Mouse (Mus musculus): ENCODE data around the gene Olfr1154. TPM values are rescaled to one million over a fixed set of nuclear protein-coding genes. Genes with fewer than 3 reads are reported as not detected.

Olfr1154 gene
- not detected in 2 replicates for polyA plus RNA-seq (2012; ENCODE audit: insufficient read depth, low replicate concordance)

DNA sequence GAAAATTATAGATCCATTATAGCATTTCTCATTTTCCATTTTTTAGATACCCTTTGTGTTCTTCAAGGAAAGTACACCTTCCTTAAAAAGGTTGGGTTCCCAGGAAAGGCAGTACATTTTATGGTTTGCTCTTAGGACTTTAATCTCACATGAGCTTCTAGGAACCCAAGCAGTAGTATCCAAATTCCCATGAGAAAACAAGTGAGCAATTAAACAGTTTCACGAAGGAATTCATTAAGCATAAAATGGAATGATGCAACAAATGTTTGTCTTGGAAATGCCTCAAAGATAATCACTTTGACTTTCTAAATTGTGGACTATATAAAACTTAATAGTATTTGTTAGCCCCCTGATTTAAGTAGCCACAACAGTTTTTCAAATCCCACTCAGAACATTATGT, at the start of gene Olfr1154:
TSS of gene Olfr1154 (minus strand) at position 101 of the 400 bp plus-strand sequence.
- Histone ChIP-seq H3K4me3 (replicated peaks) (no peak within 1 kb of the TSS), H3K9me3 (no peaks in the 10 kb centered on the region), H3K4me1 (no peaks in the 10 kb centered on the region), H3K27me3 (replicated peaks) (no peaks in the 10 kb centered on the region), H3K36me3 (replicated peaks; ENCODE audit: low read length) (no peaks in the 10 kb centered on the region)
- TF ChIP-seq FLI1 (IDR thresholded peaks at IDR 0.05; ENCODE audit: low read length) (no peak), GATA1 (IDR thresholded peaks at IDR 0.05; ENCODE audit: borderline replicate concordance, low read length) (no peak)

- TF ChIP-seq GATA1 (IDR thresholded peaks at IDR 0.05; ENCODE audit: borderline replicate concordance, low read length) (no peak), FLI1 (IDR thresholded peaks at IDR 0.05; ENCODE audit: low read length) (no peak)
These were observed 48.0 kb upstream of the Olfr1154 start, which contains the start of gene Olfr1156 for GRCm38 (mm10) chr2:87953000-87953399. TSS of gene Olfr1156 (minus strand) at chr2:87953100.

DNA sequence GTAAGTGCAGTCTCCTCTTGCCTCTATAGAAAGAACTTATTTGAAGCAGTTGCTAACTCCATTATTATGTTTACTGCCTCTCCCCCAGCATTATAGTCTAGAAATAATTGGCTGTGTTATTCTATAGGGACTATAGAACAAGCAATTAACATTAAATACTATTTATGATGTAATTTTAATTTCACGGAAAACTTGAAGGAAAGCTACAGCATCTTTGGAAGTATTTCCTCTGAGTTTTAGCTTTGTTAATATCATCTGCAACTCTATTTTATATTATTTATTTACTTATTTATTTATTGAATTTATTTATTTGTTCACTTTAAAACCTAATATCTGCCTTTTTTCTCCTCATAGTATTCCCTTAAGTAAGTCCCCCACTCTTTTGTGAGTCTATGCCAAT, 40.1 kb upstream of the Olfr1154 start, which contains the start of gene Olfr1155:
TSS of gene Olfr1155 (minus strand) at position 101 of the 400 bp plus-strand sequence.
- no peak within 1 kb of the TSS for H3K4me3 ChIP-seq (replicated peaks)
- H3K27me3 ChIP-seq (replicated peaks) = no peaks in the 10 kb centered on the region
- TF ChIP-seq FLI1 (IDR thresholded peaks at IDR 0.05; ENCODE audit: low read length) (no peak), GATA1 (IDR thresholded peaks at IDR 0.05; ENCODE audit: borderline replicate concordance, low read length) (no peak)
- H3K9me3 ChIP-seq = peaks cover 8% of the 10 kb centered on the region; the same call in 1 of the 2 replicates
- H3K36me3 ChIP-seq (replicated peaks; ENCODE audit: low read length) = no peaks in the 10 kb centered on the region
- H3K4me1 ChIP-seq = no peaks in the 10 kb centered on the region

More at GRCm38 (mm10) chr2:87953000-87953399, 48.0 kb upstream of the Olfr1154 start, which contains the start of gene Olfr1156:
- no peaks in the 10 kb centered on the region for H3K4me1 ChIP-seq
- H3K9me3 ChIP-seq = peaks cover 4% of the 10 kb centered on the region; the same call in 1 of the 2 replicates
- H3K36me3 ChIP-seq (replicated peaks; ENCODE audit: low read length) = no peaks in the 10 kb centered on the region
- H3K4me3 ChIP-seq (replicated peaks) = no peak within 1 kb of the TSS
- no peaks in the 10 kb centered on the region for H3K27me3 ChIP-seq (replicated peaks)

GRCm38 (mm10) chr2:87894662-87895061, 10.3 kb downstream of the Olfr1154 start, which contains the start of gene Olfr1153:
TSS of gene Olfr1153 (plus strand) at chr2:87894962.
- TF ChIP-seq FLI1 (IDR thresholded peaks at IDR 0.05; ENCODE audit: low read length) = no peak
- TF ChIP-seq GATA1 (IDR thresholded peaks at IDR 0.05; ENCODE audit: borderline replicate concordance, low read length) = no peak
- no peak within 1 kb of the TSS for H3K4me3 ChIP-seq (replicated peaks)
- H3K9me3 ChIP-seq = no peaks in the 10 kb centered on the region; the same call in 1 of the 2 replicates
- H3K4me1 ChIP-seq = no peaks in the 10 kb centered on the region
- H3K36me3 ChIP-seq (replicated peaks; ENCODE audit: low read length) = no peaks in the 10 kb centered on the region
- H3K27me3 ChIP-seq (replicated peaks) = no peaks in the 10 kb centered on the region

DNA sequence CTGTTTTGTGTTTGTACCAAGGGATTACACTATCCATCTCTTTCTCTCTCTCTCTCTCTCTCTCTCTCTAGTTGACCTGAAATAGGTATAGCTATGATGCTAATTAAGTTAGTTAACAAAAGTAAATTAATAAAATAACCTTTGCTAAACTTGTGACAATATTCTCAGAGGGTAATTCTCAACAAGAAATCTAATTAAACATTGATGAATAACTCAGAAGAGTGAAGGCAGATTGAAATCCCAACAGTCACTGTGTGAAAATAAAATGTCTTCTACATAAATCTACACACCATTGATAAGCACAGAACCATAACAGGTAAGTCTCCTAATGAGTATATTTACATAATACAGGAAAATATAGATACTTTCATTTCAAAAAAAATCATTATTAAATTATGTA, 38.8 kb downstream of the Olfr1154 start, which contains the start of gene Olfr1152:
TSS of gene Olfr1152 (plus strand) at position 301 of the 400 bp plus-strand sequence.
- Histone ChIP-seq H3K9me3 (peaks cover 3% of the 10 kb centered on the region; the same call in 1 of the 2 replicates), H3K4me3 (replicated peaks) (no peak within 1 kb of the TSS), H3K27me3 (replicated peaks) (no peaks in the 10 kb centered on the region), H3K4me1 (no peaks in the 10 kb centered on the region), H3K36me3 (replicated peaks; ENCODE audit: low read length) (no peaks in the 10 kb centered on the region)
- TF ChIP-seq GATA1 (IDR thresholded peaks at IDR 0.05; ENCODE audit: borderline replicate concordance, low read length) (no peak), FLI1 (IDR thresholded peaks at IDR 0.05; ENCODE audit: low read length) (no peak)

DNA sequence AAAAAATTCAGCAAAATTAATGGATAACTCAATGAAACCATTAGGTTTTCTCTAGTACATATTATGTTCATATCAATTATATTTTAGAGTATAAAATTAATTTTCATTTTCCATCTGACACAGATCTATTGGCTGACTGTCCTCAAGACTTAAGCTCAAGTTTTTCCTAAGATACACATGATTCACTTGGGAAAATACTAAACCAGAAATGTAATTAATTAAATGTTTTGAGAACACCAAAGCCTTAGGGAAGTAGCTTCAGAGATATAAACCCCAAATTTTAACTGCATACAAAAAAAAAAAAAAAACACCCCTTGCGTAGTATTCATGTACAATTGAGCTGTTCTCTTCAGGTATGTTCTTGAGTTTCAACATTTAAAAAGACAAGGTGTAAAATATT, 49.4 kb downstream of the Olfr1154 start, which contains the start of gene Olfr1151:
TSS of gene Olfr1151 (plus strand) at position 301 of the 400 bp plus-strand sequence.
- no peaks in the 10 kb centered on the region for H3K36me3 ChIP-seq (replicated peaks; ENCODE audit: low read length)
- no peaks in the 10 kb centered on the region for H3K27me3 ChIP-seq (replicated peaks)
- H3K4me3 ChIP-seq (replicated peaks) = no peak within 1 kb of the TSS
- TF ChIP-seq FLI1 (IDR thresholded peaks at IDR 0.05; ENCODE audit: low read length) = no peak
- TF ChIP-seq GATA1 (IDR thresholded peaks at IDR 0.05; ENCODE audit: borderline replicate concordance, low read length) = no peak
- H3K9me3 ChIP-seq = no peaks in the 10 kb centered on the region
- no peaks in the 10 kb centered on the region for H3K4me1 ChIP-seq

Other genes starting within 250 kb of the Olfr1154 start
- not detected in 2 replicates for gene Olfr1134, start 246.7 kb downstream of the Olfr1154 start, polyA plus RNA-seq (2012; ENCODE audit: insufficient read depth, low replicate concordance)
- gene Olfr1135, start 231.5 kb downstream of the Olfr1154 start, polyA plus RNA-seq (2012; ENCODE audit: insufficient read depth, low replicate concordance) = not detected in 2 replicates
- gene Olfr1136, start 211.2 kb downstream of the Olfr1154 start, polyA plus RNA-seq (2012; ENCODE audit: insufficient read depth, low replicate concordance) = not detected in 2 replicates
- gene Olfr1137, start 192.0 kb downstream of the Olfr1154 start, polyA plus RNA-seq (2012; ENCODE audit: insufficient read depth, low replicate concordance) = 0.71 TPM in 1 of 2 replicates, not detected in the other
- not detected in 2 replicates for gene Olfr1138, start 165.2 kb downstream of the Olfr1154 start, polyA plus RNA-seq (2012; ENCODE audit: insufficient read depth, low replicate concordance)
- not detected in 2 replicates for gene Olfr1140, start 161.4 kb downstream of the Olfr1154 start, polyA plus RNA-seq (2012; ENCODE audit: insufficient read depth, low replicate concordance)
- gene Olfr1141, start 151.2 kb downstream of the Olfr1154 start, polyA plus RNA-seq (2012; ENCODE audit: insufficient read depth, low replicate concordance) = not detected in 2 replicates
- gene Olfr152, start 125.7 kb downstream of the Olfr1154 start, polyA plus RNA-seq (2012; ENCODE audit: insufficient read depth, low replicate concordance) = not detected in 2 replicates
- gene Olfr1143, start 104.6 kb downstream of the Olfr1154 start, polyA plus RNA-seq (2012; ENCODE audit: insufficient read depth, low replicate concordance) = not detected in 2 replicates
- not detected in 2 replicates for gene Olfr1145, start 95.3 kb downstream of the Olfr1154 start, polyA plus RNA-seq (2012; ENCODE audit: insufficient read depth, low replicate concordance)
- gene Olfr1148, start 74.6 kb downstream of the Olfr1154 start, polyA plus RNA-seq (2012; ENCODE audit: insufficient read depth, low replicate concordance) = not detected in 2 replicates
- gene Olfr1150-ps1, start 61.2 kb downstream of the Olfr1154 start, polyA plus RNA-seq (2012; ENCODE audit: insufficient read depth, low replicate concordance) = not detected in 2 replicates
- gene Olfr1151, start 49.3 kb downstream of the Olfr1154 start, polyA plus RNA-seq (2012; ENCODE audit: insufficient read depth, low replicate concordance) = not detected in 2 replicates
- 0.43 TPM in 1 of 2 replicates, not detected in the other for gene Olfr1152, start 38.7 kb downstream of the Olfr1154 start, polyA plus RNA-seq (2012; ENCODE audit: insufficient read depth, low replicate concordance)
- gene Olfr1153, start 10.2 kb downstream of the Olfr1154 start, polyA plus RNA-seq (2012; ENCODE audit: insufficient read depth, low replicate concordance) = not detected in 2 replicates
- gene Olfr1155, start 40.0 kb upstream of the Olfr1154 start, polyA plus RNA-seq (2012; ENCODE audit: insufficient read depth, low replicate concordance) = not detected in 2 replicates
- gene Olfr1156, start 47.9 kb upstream of the Olfr1154 start, polyA plus RNA-seq (2012; ENCODE audit: insufficient read depth, low replicate concordance) = not detected in 2 replicates
- not detected in 2 replicates for gene Olfr1157, start 63.1 kb upstream of the Olfr1154 start, polyA plus RNA-seq (2012; ENCODE audit: insufficient read depth, low replicate concordance)
- gene Olfr74, start 69.5 kb upstream of the Olfr1154 start, polyA plus RNA-seq (2012; ENCODE audit: insufficient read depth, low replicate concordance) = not detected in 2 replicates
- not detected in 2 replicates for gene Olfr1158, start 84.9 kb upstream of the Olfr1154 start, polyA plus RNA-seq (2012; ENCODE audit: insufficient read depth, low replicate concordance)
- gene Olfr1160, start 103.1 kb upstream of the Olfr1154 start, polyA plus RNA-seq (2012; ENCODE audit: insufficient read depth, low replicate concordance) = not detected in 2 replicates
- not detected in 2 replicates for gene Olfr1161, start 117.6 kb upstream of the Olfr1154 start, polyA plus RNA-seq (2012; ENCODE audit: insufficient read depth, low replicate concordance)
- gene Olfr73, start 132.5 kb upstream of the Olfr1154 start, polyA plus RNA-seq (2012; ENCODE audit: insufficient read depth, low replicate concordance) = not detected in 2 replicates
- gene Olfr1162, start 146.0 kb upstream of the Olfr1154 start, polyA plus RNA-seq (2012; ENCODE audit: insufficient read depth, low replicate concordance) = not detected in 2 replicates
- not detected in 2 replicates for gene Olfr1163, start 166.7 kb upstream of the Olfr1154 start, polyA plus RNA-seq (2012; ENCODE audit: insufficient read depth, low replicate concordance)
- not detected in 2 replicates for gene Olfr1164, start 188.8 kb upstream of the Olfr1154 start, polyA plus RNA-seq (2012; ENCODE audit: insufficient read depth, low replicate concordance)
- not detected in 2 replicates for gene Olfr1166, start 223.1 kb upstream of the Olfr1154 start, polyA plus RNA-seq (2012; ENCODE audit: insufficient read depth, low replicate concordance)

All from megakaryocyte, embryonic 14.5 days (primary cell).